Mouse (Mus musculus) brown adipose tissue, adult 24 weeks (tissue): ENCODE data around the gene Slc16a8. TPM values are rescaled to one million over a fixed set of nuclear protein-coding genes. Genes with fewer than 3 reads are reported as not detected.

Experiments
- H3K27ac ChIP-seq: fragments of 200-500 bp; replicated peaks from 2 replicates; pipeline ENCODE4 v1.5.1; 2012; ENCODE audit warnings: low read depth, mild to moderate bottlenecking, low read length
- H3K4me1 ChIP-seq: fragments of 200-500 bp; 2 replicates; pipeline ENCODE4 v1.6.1; 2012; ENCODE audit warnings: low read length, mixed read lengths; ENCODE audit not compliant: control insufficient read depth, insufficient read depth, insufficient read length
- H3K4me3 ChIP-seq: fragments of 200-500 bp; 2 replicates; pipeline ENCODE4 v1.5.1; 2012; ENCODE audit warnings: low read depth, mild to moderate bottlenecking, low read length, moderate library complexity; ENCODE audit not compliant: insufficient read depth
- polyA plus RNA-seq: library from polyadenylated mRNA; stranded (reverse); fragments of >200 nt; gene quantifications from 2 replicates; pipeline ENCODE4 v1.2.4, GENCODE M21; 2012; ENCODE audit not compliant: missing spikeins, insufficient read depth, insufficient read length

Gene Slc16a8
- polyA plus RNA-seq, 1 experiment = not detected

DNA sequence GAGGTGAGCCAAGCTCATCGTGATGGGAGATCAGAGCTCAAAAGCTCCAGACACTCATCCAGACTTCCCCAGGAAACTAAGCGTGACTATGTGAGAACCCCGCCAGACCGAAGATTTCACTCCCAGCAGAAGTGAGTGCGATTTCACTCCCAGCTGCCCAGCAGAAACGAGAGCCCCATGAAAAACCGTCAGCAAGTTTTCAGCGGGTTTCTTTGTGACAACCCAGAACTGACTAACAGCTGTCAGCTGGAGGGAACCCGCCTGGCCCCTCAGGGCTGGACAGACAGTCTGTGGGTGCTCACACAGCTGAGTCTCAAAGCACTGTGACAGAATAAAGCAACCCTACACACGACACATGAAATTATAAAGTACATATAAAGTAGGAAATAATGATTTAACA, 23.2 kb upstream of the Slc16a8 start:
- H3K4me1 ChIP-seq = no peaks in the 10 kb centered on the region
- no peak overlapping the region for H3K27ac ChIP-seq
- H3K4me3 ChIP-seq = no peak overlapping the region

DNA sequence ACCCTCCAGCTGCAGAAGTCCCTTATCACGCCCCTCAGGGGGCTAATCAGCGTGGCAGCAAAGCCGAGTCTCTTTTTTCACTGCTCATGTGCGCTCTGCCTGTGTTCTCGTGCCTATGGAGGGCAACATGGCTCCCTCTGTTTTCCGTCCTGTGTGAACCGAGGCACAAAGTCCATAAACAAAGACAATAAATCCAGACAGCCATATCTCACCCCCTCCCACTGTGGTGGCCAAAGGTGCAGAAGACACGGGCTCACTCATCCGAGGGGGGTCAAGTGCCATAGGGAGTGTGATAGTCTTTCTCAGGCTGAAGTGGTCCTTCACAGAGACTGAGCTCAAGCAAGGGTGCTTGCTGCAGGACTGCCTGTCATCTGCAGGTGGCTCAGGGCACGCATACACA, 18.5 kb upstream of the Slc16a8 start:
- Histone ChIP-seq H3K4me3 (no peak overlapping the region), H3K4me1 (no peaks in the 10 kb centered on the region), H3K27ac (no peak overlapping the region)

DNA sequence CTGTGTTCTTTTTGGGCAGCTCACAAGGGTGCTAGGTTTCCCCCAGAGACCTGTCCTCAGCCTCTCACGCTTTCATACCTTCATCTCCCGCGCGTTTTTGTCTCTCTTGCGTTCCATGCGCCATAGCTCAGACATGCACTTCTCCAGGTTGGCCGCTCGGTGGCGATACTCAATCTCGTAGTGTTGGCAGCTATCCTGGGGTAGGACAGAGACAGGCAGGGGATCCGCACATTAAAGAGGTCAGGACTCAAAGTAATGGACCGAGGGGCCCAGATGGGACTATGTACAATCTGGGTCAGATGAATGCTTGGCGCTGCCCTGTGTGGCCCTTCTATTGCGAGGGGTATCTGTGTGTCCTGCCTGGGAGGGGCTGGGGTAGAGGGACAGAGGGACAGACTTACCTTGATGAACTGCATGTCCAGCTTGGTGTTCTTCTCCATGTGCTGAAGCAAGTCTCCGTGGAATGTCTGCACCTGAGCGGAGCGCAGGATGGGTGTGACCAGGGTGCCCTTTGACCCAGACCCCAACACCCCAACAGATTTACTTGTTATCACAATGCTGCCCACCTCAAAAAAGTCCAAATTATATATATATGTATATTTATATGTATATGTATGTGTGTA, 16.7 kb upstream of the Slc16a8 start:
- Histone ChIP-seq H3K4me3 (peak overlapping the region; percentile 51; the same call in 1 of the 2 replicates), H3K27ac (no peak overlapping the region), H3K4me1 (no peaks in the 10 kb centered on the region)

DNA sequence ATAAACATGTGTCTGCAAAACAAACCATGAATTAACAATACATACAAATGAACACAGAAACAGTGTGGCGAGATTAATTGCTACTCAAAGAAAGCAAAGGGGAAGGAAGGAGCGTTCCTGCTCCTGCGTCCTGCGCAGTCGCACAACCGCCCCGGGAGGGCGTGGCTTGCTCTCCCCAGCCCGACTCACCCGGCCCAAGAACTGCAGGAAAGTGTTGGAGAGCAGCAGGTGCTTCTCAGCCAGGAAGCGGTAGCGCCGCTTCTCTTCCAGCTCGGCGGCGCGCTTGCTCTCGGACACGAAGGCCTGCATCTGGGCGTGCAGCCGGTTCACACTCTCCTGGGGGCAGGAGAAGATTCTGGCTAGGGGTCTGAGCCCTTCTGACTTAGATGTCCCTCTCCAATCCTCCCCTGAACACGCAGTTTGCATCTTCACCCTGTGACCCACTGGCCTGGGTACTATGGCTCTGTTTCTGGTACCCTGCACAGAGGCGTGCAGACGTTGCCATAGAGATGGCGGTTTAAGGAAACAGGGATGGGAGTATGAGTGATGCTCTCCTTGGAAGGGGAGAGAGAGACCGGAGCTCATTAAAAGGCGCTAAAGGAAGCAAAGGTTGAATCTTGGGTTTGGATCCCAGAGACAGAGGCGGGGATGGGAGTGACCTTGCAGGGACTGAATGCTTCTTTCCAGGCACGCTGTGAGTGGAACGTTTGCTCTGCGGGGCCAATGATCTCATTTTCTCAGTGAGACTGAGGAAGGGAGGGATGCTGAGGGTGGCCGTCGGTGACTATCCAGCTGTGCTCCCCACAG, 16.0 kb upstream of the Slc16a8 start:
- peak overlapping the region; percentile 51 for H3K4me3 ChIP-seq
- H3K4me1 ChIP-seq = no peaks in the 10 kb centered on the region
- no peak overlapping the region for H3K27ac ChIP-seq

DNA sequence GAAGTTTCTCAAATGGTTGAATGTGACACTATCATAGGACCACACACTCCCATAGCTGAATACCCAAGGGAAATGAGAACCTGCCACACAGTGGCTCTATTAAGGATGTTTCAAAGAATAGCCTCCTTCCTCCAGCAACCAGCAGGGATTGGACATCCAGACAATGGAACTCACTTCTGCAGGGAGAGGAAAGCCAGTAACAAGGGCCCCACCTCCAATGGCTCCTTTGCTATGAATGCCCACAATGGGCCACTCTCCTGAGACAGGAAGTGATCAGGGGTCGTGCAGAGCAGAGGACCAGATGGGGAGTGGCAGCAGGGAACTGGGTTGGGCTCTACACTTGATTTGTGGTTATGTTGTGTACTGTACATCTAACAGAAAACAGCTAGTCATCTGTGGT, 14.0 kb upstream of the Slc16a8 start:
- no peak overlapping the region for H3K27ac ChIP-seq
- H3K4me1 ChIP-seq = no peaks in the 10 kb centered on the region
- H3K4me3 ChIP-seq = no peak overlapping the region

DNA sequence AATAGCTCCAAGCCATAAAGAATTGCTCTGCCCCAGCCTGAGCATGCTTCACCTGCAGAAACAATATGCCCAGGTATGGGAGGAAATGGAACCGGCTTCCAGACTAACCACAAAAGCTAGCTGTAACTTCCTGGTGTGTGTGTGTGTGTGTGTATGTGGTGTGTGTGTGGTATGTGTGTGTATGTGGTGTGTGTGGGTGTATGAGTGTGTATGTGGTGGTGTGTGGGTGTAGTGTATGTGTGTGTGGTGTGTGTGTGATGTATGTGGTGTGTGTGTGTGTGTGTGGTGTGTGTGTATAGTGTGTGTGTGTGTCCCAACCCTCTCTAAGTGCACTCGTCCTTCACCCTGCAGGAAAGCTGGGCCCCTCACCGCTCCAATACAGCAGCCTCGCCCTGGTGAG, 10.8 kb upstream of the Slc16a8 start:
- H3K4me1 ChIP-seq = no peaks in the 10 kb centered on the region
- no peak overlapping the region for H3K27ac ChIP-seq
- no peak overlapping the region for H3K4me3 ChIP-seq

DNA sequence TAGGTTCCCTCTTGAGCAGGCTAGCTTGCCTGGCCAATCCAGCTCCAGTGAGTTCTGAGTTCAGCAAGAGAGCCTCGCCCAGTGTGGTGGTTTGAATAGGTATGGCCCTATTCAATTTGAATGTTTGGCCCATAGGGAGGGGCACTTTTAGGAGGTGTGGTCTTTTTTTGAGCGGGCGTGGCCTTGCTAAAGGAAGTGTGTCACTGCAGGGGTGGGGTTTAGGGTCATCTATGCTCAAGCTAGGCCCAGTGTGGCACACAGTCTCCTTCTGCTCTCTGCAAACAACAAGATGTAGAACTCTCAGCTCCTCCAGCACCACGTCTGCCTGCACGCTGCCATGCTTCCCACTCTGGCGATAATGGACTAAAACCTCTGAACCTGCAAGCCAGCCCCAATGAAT, 9.2 kb upstream of the Slc16a8 start:
- no peak overlapping the region for H3K27ac ChIP-seq

DNA sequence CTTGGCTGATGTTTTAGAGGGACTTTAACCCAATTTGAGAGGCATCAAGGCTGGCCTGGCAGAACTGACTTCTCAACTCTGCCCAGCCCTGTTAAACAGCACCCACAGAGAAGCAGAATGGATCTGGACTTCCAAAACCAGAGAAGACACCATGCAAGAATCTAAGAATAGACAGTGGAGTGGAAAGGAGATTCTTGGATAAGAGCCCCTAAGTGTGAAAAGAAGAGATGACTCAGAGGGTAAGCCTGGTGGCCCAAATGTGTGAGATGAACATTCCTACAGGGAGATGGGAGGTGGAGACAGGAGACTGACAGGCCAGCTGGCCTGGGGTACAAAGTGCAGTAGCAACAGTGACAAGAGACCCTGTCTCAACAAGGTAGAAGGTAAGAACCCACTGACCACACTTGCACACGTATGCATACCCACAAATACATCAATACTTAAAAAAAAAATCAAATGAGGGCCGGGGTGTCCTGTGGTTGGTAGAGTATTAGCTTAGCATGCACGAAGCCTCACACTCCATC, 8.3 kb upstream of the Slc16a8 start:
- no peak overlapping the region for H3K27ac ChIP-seq
- H3K4me3 ChIP-seq = no peak overlapping the region
- no peaks in the 10 kb centered on the region for H3K4me1 ChIP-seq

More for the DNA sequence above, 9.2 kb upstream of the Slc16a8 start:
- Histone ChIP-seq H3K4me3 (no peak overlapping the region), H3K4me1 (no peaks in the 10 kb centered on the region)

DNA sequence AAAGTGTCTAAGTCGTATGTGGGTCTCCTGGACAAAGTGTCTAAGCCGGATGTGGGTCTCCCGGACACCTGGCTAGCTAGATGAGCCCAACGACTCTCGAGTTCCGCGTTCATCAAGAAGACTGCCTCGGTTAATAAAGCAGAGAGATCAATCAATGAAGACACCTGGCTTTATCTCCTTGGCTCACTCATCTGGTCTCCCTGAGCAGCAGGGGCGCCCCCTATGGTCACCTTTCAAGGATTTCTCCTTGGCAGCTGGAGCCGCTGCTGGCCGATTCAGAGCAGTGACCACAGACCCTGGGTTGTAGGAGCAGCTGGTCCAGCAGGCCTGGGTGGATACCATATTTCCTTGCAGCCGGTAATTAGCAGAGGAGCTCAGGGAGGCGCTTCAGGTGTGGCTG, 7.8 kb upstream of the Slc16a8 start:
- H3K4me1 ChIP-seq = no peaks in the 10 kb centered on the region
- no peak overlapping the region for H3K4me3 ChIP-seq
- H3K27ac ChIP-seq = no peak overlapping the region

DNA sequence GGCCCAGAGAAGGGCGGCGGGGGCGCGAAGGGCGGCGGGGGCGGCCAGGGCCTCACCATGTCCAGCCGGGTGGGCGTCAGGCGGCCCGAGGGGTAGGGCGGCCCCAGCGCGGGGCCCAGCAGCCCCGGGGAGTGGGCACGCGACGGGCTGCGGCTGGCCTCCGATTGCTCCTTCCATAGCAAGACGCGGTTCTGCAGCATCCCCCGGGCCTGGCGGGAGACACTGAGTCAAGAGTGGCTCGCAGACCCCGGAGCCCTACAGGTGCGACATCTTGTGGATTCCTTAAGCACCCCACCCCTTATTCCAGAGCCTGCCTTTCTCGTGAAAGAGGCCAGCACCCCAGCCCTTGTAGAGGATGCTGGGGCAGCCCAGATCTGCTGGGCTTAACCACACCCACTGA, 7.2 kb upstream of the Slc16a8 start:
- Histone ChIP-seq H3K4me3 (peak overlapping the region; percentile 26; the same call in 1 of the 2 replicates), H3K27ac (no peak overlapping the region), H3K4me1 (no peaks in the 10 kb centered on the region)

DNA sequence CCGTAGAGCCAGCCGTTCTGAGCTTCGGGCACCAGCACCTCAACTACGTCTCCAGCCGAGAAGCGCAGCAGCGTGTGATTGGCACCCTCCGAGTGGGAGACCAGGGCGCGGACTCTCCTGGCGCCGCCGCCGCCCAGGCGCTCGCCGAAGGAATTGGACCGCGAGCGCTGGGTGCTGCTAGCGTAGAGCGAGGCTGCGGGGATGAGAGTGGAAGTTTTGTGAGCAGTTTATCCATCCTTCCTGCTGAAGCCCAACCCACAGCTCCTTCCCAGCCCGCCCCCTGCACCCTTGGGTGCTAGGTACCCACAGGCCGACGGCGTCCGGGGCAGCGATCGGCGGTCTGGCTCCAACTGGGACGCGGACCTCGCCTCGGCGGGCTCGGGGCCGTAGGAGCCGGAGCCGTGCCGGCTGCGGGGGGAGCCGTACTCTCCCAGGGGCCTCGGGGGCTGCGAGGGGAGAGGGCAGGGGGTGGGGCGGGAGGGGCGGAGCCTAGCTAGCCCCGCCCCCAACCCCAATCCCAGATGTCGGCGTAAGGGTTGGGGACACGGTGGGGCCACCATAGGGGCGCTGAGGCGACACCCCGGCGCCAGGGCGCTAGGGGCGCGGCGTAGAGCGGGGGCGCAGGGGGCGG, 6.6 kb upstream of the Slc16a8 start:
- H3K4me1 ChIP-seq = no peaks in the 10 kb centered on the region
- H3K4me3 ChIP-seq = peak overlapping the region; percentile 46
- H3K27ac ChIP-seq = no peak overlapping the region

DNA sequence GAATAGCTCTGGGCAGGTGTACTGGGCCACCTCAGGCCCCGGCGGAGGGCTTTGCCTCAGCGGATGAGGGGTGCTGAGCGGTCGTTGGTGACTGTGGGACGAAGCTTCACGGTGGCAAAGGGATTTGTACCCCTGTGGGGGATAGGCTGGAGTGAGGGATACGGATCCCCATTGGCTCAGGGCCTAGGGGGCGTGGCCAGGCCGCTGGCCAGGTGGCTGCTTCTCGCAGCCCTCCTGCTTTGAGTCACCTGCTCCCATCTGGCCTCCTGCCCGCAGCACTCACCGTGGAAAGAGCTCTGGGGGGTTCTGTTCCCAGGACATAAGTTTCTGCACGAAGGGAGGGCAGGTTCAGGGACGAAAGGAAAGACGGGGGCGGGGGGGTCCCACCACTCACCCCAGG, 4.0 kb upstream of the Slc16a8 start:
- Histone ChIP-seq H3K4me3 (no peak overlapping the region), H3K27ac (no peak overlapping the region), H3K4me1 (no peaks in the 10 kb centered on the region)

DNA sequence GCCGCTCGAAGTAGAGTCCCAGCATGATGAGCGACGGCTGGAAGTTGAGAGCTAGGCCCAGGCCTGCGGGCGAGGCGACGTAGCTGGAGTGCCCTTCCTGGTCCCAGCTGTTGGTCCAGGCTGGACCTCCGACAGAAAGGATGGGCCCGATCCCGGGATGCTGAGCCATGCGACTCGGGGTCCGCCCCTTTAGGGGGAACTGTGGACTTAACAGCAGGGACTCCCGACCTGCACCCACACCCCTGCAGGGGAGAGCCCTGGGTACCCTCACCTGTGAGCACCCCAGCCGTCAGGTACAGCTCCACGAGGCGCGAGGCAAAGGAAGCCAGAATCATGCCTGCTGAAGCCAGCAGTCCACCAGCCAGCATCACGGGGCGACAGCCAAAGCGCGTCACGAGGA, 2.0 kb downstream of the Slc16a8 start:
- no peak overlapping the region for H3K4me3 ChIP-seq
- H3K4me1 ChIP-seq = peaks cover 12% of the 10 kb centered on the region
- no peak overlapping the region for H3K27ac ChIP-seq

DNA sequence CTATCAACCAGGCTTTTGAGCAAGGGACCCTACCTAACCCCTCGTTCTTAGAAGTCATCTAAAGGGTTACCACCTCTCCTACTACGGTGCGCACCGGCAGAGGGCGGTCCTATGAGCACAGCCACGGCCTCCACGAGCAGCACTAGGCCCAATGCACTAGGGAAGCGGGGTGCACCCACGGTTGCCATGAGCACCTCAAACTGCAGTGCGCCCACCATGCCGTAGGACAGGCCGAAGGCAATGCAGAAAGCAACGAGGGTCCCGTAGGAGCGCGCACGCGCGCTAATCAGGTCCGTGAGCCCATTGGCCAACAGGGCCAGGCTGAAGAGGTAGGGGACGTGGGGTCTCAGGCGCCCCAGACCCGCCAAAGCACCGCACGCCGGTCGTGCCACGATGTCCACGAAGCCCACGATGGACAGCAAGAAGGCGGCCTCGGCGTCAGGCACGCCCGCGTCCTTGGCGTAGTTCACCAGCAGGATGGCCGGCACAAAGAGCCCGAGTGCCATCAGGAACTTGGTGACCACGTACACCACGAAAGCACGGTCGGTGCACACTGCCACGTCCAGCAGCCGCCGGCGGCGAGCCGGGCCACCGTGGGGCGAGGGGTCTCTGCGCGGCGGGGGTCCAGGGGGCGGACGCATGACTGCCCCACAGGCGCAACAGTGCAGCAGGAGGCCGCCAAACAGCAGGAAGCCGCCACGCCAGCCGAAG, 2.6 kb downstream of the Slc16a8 start:
- Histone ChIP-seq H3K27ac (no peak overlapping the region), H3K4me1 (peaks cover 12% of the 10 kb centered on the region), H3K4me3 (no peak overlapping the region)

DNA sequence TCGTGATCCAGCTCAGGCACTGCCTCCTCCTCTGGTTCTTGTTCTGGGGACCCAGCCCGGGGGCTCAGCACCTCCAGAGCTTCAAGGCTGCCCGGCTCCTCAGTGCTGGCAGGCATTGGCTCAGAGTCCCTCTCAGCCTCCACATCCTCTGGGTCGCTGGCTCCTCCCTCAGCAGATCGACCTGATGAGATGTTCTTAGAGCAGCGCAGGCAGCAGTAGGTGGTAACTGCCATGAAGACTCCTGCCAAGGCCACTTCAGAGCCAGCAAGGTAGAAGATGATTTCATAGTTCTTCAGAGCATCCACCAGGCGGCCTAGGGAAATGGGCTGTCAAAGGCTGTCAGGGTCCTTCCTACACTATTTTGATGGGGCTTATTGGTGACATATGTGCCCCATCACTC, 3.4 kb downstream of the Slc16a8 start:
- H3K4me1 ChIP-seq = peaks cover 12% of the 10 kb centered on the region

More for the DNA sequence above, 3.4 kb downstream of the Slc16a8 start:
- no peak overlapping the region for H3K4me3 ChIP-seq
- H3K27ac ChIP-seq = no peak overlapping the region
